Mouse (Mus musculus): Measurements from ENCODE around the gene Ppm1n.

DNA sequence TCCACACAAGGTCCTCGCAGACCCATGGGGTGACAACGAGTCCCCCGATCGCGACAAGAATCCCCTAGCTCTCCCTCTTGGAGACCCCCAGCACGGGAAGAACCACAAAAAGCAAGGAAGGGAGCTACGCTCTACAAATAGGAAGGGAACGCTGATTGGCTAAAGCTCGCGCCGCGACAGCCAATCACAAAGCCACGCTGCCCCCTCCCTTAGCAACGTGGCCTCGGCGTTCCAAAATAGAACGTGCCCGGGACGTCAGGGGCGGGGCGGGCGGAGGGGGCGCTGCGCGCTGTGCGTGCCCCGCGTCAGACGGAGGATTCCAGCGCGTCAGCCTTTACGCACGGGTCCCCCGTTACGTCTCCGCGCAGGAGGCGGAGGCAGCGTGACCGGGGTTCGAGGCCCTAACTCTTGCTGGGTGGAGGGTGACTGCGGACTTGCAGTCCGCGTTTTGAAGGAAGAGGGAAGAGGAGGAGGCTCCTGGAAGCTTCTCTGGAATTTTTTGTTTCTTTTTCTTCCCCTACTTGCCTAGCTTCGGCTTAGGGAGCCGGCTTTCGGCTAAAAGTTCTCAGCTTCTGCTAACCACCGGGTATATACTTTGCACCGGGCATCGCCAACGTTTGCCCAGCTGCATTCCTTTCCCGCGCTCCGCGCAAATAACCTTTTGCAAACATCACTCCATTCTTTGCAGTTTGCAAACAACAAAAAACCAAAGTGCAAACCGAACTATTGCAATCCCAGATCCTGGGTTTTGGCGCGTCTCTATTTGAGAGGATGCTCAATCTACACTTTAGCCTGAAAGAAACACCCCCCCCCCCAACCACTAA is 28.8 kb upstream of the Ppm1n start:
- TF ChIP-seq CTCF (IDR thresholded peaks at IDR 0.05; ENCODE audit: control insufficient read depth, insufficient read depth, insufficient read length) (no peak), MYOG (IDR thresholded peaks at IDR 0.05; ENCODE audit: control insufficient read depth, extremely low read depth, insufficient read length) (no peak), CEBPB (IDR thresholded peaks at IDR 0.05; ENCODE audit: low read depth) (no peak), MAX (IDR thresholded peaks at IDR 0.05) (peak; percentile 62), USF1 (IDR thresholded peaks at IDR 0.05; ENCODE audit: low read depth) (no peak), MYOD1 (IDR thresholded peaks at IDR 0.05; ENCODE audit: control insufficient read depth, insufficient read length, low read depth) (no peak)

Data from C2C12 (cell line).